Mouse (Mus musculus) left cerebral cortex, adult 8-10 months (tissue): ENCODE data around the gene Cabin1. TPM values are rescaled to one million over a fixed set of nuclear protein-coding genes. Genes with fewer than 3 reads are reported as not detected.
A peak's percentile ranks its signal among the peaks of the same experiment; 100 is the strongest.
"Not testable (repeated sequence)": the region's sequence is repeated elsewhere in the genome, so short reads cannot be mapped to it uniquely, and the experiment has no call there.

Experiments used
- DNase-seq, 2 experiments: peaks; one replicate each; pipeline ENCODE4 v3.0.0; 2022; ENCODE audit warnings: low spot score in 2 of 2
- total RNA-seq, 4 experiments: library from RNA; stranded (reverse); gene quantifications; 2 replicates each; pipeline ENCODE4 v1.2.4; 2022

The Cabin1 gene
- total RNA-seq, 4 experiments from 2014 or later, result 61.3 to 73.2 (median 69.6) TPM

DNA sequence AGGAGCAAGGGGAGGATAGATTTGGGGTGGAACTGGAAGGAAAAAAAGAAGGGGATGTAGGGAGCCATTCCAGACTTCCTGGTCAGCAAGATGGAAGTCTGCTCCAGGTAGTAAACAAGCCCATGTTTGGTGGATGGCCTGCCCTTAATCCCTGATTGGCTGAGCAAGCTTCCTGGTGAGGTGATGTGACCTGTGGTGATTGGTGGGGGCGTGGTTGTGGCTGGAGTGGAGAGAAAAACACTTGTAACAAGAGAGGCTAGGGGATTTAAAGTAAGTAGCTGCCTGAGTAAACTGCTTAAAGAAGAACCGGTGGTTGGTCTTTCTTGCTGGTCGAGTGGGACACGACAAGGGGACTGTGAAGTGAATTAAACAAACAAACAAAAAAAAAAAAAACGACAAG, 3.6 kb upstream of the Cabin1 start:
- DNase-seq, result not testable (repeated sequence)

DNA sequence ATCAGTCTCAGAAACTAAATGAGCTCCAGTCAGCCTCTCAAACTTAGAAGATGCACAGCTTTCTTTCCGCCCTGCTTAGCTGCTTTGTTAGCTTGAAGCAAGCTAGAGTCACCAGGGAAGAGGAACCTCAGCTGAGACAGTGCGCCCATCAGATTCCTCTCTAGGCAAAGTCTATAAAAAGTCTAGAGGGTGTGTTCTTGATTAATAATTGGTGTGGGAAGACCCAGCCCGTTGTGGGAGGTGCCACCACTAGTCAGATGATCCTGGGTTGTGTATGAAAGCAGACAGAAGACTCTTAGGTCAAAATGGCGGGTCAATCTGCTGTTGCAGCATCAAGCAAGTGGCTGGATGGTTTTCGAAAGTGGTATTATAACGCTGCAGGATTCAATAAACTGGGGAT, 2.7 kb upstream of the Cabin1 start:
- DNase-seq, result no peak

GRCm38 (mm10) chr10:75764519-75765473, 655 bp upstream of the Cabin1 start:
- DNase-seq, result no peak

GRCm38 (mm10) chr10:75762413-75762812, 1.7 kb downstream of the Cabin1 start:
- DNase-seq, result no peak

DNA sequence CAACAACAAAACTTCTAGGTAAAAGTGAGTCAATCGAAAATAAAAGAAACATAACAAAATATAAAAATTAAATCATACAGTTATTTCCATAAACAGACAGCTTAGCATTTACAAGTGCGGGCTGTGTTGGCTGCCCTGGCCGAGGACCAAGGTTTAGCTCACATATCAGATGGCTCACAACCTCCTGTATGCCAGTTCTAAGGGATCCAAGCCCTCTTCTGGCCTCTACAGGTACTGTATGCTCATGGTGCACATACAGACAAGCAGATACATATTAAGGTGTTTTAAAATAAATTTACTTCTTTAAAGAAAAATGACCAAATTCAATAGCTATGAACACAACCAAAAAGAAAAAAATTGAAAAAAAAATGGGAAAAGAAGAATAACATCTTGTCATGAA, 3.8 kb downstream of the Cabin1 start:
- DNase-seq, result no peak

DNA sequence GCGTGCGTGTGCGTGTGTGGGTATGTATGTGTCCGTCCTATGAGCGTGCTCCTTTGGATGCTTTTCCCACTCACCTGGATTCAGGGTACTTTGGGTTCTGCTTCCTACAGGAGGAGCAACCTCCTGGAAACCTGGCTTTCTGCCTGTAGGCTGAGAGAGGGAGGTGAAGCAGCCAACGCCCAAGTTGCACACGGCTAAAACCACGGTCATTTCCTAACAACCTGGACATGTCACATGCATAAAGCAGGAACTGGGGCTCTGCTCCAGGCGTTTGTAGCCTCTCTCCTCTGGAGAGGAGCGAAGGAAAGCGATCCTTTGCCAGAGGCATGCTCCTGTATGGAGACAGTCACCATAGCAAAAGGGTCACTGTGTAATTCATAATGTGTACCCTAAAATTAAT, 7.4 kb downstream of the Cabin1 start:
- DNase-seq, result no peak

- DNase-seq, result peak; percentile 47 to 77
These were observed 20.1 kb downstream of the Cabin1 start for GRCm38 (mm10) chr10:75744017-75744416.

DNA sequence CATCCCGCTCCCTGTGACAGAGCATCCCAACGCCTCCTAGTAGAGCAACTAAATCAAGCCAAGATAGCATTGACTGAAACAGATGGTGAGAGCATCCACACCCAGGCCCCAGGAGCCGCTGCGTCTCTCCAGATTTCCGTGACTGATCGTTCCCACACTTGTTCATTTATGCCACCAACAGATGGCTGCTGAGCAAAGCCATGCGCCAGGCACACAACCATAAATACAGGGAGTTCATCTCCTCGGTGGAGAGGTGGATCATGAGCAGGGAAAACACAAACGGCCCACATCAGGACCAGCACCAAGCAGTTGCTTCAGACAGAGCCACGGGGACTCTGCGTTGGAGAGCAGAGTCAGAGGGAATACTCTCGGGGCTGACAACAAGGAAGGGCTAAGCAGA, 20.8 kb downstream of the Cabin1 start:
- DNase-seq, result peak; percentile 32 to 84

GRCm38 (mm10) chr10:75740866-75741265, 23.3 kb downstream of the Cabin1 start:
- DNase-seq, result no peak

GRCm38 (mm10) chr10:75725449-75725848, 38.7 kb downstream of the Cabin1 start:
- DNase-seq, result no peak

- DNase-seq, result no peak
These were observed 43.9 kb downstream of the Cabin1 start for GRCm38 (mm10) chr10:75720215-75720614.

GRCm38 (mm10) chr10:75714795-75715194, 49.3 kb downstream of the Cabin1 start:
- no peak for DNase-seq

- no peak for DNase-seq
These were observed 51.1 kb downstream of the Cabin1 start for GRCm38 (mm10) chr10:75713026-75713425.

GRCm38 (mm10) chr10:75710210-75710609, 53.9 kb downstream of the Cabin1 start:
- DNase-seq, result no peak

GRCm38 (mm10) chr10:75709261-75709660, 54.9 kb downstream of the Cabin1 start:
- no peak for DNase-seq

DNA sequence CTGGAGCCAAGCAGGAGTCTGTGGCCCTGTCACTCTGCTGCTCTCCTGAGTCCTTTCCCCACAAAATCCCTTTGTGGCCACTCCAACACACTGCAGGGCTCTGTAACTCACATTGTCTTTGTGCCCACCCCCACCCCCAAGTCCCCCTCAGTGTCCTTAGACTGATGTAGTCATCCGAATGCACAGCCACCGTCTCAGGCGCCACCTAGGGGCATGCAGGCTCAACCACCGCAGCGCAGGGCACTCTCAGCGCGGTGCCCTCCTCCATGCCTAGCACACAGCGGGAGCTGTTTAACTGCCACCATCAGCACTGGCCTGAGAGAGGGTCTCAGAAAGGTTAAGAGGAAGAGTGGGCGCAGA, 55.5 kb downstream of the Cabin1 start:
- DNase-seq, result no peak

DNA sequence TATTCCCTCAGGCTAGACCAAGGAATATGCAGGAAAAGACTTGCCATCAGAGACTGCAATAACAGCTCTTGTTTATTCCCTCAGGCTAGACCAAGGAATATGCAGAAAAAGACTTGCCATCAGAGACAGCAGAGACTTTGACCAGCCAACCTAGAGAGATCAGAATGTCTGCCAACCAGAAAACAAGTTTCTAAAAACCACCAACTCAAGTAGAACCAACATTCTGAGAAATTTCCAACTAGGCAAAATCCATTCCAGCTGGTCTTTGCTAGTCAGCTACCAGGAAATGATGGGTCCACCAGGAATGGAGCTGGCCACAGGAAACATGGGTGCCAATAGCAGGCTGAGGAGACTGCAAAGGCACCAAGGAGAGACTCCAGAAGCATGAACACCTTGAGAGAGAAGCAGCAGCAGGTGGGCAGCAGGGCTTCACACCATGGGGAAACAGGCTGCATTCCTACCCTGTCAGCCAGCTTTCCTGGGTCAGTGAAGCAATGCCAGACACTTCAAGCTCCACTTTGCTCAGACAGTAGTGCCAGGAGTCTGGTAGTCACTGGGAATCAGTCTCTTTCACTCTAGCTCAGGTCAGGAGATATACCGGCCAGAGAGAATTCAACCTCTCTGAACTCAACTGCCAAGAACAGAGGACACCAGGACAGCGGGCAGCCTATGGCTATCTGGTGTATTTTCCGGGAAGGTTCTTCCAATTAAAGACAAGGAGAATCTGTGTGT, 56.1 kb downstream of the Cabin1 start:
- DNase-seq, result no peak

DNA sequence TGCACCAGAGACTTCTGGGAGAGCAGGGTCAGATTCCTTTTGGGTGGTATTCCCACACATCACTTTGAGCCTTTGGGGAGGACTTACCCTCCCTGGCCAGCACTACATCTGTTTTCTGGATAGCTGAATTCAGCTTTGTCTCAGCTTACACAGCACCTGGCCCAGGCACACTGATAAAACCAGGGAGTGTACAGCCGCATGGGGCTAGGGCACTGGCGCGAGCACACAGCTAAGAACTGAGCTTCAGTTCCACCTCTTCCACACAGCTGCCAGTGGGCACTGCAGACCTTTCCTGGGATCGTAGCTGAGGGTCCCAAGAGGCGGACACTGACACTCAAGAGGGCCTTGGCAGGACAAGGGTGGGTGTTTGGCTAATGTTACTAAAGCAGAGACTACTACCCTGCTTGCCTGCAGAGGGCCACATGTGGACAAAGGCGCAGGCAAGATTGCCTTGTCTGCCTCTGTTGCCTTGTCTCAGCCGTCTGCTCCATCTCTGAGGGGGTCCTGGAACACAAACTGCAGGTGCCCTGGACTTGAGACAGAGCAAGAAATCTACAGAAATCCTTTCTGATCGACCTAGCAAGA, 57.4 kb downstream of the Cabin1 start:
- no peak for DNase-seq

DNA sequence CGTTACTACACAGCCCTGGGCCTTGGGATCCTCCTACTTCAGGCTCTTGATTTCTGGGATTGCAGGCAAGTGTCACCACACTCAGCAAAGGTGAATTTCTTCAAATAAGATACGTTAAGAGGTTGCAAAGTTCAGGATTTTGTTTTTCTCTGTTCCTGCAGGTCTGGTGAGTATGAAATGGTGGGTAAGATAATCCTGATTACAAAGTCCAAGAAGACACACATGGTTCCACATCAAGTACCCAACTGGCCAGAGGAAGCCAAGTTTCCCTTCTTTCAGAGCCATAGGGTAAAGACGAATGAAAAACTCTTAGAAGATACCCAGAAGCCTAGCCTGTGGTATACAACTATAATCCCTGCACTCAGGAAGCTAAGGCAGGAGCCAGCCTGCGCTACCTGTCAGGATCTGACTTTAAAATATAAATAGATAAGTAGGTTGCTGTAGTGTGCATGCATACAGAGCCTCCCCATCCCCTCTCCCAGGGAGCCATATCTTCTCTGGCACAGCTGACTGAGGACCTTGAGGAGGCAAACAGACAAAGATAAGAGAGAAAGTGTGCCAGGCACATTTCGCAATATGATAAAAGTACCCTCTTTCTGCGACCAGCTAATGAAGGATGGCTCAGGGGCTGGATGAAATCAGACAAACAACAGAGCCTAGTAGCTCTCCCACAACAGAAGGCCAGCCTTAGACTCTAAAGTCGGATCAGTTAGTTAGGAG, 58.3 kb downstream of the Cabin1 start:
- DNase-seq, result no peak

- peak; percentile 74 to 96 for DNase-seq
These were observed 59.6 kb downstream of the Cabin1 start for GRCm38 (mm10) chr10:75704212-75705185.
